Mouse (Mus musculus): Measurements from ENCODE around the gene Hoxa13. TPM values are rescaled to one million over a fixed set of nuclear protein-coding genes. Genes with fewer than 3 reads are reported as not detected.

Gene Hoxa13
- total RNA-seq, 1 experiment from 2014 or later, result not detected

DNA sequence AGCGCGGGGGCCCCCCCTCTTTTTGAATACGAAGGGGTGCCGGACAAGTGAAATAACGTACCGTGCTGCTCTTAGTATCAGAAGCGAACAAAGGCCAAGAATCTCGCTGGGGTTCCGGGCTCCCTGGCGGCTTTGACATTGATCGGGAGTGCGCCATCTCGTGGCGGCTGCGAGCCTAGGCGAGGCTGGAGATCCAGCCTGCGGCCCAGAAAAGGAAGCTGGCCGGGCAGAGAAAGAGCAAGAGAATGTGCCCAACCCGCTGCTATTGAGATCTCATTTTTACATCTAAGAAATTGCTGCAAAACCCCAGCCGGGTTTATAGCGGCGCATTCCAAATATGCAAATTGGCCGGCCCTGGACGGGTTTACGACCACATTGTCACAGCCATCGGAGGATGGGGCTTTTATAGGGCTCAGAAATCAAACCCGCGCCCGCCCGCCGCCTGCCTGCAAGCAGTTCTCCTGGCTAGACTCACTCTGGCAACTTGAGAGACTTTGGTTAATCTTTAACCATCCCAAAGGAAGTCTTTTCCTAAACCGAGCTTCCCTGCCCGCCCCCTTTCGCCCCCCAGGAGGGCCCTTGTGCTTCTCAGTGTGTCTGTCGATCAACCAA lies 20.2 kb downstream of the Hoxa13 start, which contains the start of gene Hoxa10:
Gene Hoxa10 (minus strand): TSS at position 466 of the 612 bp plus-strand sequence.
- peak; percentile 68 for ATAC-seq (ENCODE audit: extremely low read depth, insufficient number of reproducible peaks, low FRiP score, poor library complexity, severe bottlenecking)

DNA sequence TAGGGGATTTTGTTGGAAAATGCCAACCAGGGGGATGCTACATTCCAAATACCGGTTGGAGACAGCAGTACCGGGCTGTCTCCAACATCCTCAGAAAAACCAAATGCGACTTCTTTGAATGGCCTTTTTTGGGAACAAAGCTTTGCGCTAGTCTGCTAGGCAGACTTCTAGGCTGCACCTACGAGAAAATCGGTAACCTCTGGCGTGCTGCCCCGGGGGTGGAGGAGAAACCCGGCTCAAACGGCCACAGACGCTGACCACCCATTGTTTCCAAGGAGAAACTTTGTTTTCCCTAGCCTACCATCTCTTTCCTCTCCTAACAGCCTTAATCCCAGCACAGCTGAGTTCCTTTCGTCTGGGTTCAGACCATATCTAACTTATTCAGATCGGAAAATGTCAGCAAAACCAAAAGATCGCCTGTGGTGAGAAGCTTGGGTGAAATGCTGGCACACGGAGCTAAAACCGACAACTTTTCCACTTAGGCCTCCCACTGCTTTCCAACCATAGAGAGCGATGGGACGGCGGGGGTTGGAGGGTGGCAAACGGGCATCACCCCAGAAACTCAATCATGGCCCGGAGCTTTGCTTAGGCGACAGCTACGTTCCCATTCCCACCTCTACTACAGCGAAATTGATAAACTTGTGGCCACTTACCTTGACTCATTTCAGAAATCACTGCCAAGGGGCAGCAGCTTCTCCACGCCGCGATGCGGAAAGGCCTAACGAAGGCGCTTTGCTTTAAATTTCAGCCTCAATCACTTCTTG lies 20.9 kb downstream of the Hoxa13 start:
- no peak for ATAC-seq (ENCODE audit: extremely low read depth, insufficient number of reproducible peaks, low FRiP score, poor library complexity, severe bottlenecking)

DNA sequence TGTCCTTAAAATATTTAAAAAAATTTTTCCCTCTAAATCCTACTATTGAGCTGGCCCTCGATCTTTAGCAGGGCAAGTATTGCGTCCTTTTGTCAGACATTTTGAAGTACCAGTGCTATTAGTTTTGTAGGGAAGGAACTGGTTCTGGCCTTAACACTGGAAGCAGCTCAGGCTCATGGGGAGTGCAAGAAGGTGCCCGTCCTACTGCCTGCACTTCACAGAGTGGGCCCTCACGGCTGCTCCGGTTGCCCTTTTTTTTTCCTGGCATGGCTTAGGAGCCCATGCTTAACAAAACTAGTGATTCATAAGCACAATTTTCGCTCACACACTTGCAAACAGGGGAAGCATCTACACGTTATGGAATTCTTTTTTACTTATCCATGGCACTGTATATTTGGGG lies 21.7 kb downstream of the Hoxa13 start:
- no peak for ATAC-seq (ENCODE audit: extremely low read depth, insufficient number of reproducible peaks, low FRiP score, poor library complexity, severe bottlenecking)

DNA sequence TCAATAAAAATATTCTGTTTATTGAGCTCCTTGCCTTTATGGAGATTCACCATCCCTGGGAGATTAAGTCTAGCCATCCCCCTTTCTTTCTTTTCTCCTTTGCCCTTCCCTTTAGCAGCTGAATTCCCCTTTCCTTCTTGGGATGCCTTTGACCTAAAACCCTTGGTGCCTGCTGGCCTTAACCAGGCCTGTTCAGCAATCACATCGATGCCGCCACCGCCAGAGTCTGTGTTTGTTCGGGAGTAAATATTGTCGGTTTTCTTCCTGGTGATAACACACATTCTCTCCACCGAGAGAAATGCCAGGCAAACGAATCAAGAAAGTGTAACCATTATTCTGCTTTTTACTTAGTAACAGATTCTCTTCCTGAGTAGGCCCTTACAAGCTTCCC lies 22.5 kb downstream of the Hoxa13 start:
- ATAC-seq (ENCODE audit: extremely low read depth, insufficient number of reproducible peaks, low FRiP score, poor library complexity, severe bottlenecking), result no peak

DNA sequence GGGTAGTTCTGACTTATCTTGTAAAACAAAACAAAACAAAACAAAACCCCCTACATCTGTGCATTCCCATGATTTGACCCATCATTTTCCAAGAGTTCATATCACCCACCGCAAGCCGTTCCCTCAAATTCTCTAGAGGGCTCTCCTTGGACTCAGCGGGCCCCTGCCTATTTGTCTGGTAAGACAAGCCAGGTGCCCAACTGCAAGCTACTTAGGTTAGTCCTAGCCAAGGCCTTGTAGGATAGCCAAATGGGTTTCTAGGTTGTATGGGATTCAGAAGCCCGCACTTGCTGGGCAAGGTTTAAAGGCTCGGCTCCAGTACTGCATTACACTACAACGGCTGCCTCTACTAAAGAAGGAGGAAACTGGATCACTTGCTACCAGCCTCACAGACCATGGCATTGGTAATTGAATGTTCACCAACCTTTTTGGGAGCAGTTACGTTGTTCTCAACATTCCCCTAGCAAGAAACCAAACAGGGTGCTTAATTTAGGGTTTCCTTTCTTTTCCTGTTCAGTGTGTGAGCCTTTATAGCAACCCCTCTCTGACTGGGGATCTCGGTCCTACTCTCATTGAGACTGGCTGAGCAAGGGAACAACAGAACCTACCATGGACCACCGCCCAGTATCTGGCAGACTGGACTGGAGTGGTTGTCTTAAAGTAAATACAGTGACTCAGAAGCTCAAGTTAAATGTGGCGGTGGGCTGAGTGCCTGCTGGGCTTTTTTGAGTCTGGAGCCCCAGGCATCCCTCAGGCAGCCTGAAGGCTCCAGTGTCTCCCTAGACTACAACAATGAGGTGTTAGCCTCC lies 23.1 kb downstream of the Hoxa13 start:
- no peak for ATAC-seq (ENCODE audit: extremely low read depth, insufficient number of reproducible peaks, low FRiP score, poor library complexity, severe bottlenecking)

DNA sequence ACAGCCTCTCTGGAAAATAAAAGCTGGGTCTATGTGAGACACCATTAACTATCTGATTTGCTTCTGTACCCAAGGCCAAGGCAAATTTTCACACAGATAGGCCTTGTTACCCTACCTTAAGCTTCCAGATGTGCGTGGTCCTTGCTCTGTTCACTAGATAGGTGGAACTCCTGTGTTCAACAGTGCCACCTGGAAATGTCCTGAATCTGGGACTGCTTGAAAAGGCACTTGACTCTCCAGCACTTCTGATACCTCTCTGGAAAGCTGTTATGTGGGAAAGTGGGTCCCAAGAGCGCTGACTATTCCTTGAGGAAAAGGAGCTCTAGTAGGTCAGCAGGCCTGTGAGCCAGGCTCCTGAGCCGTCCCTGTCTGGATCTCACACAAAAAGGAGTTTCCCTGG lies 23.9 kb downstream of the Hoxa13 start:
- ATAC-seq (ENCODE audit: extremely low read depth, insufficient number of reproducible peaks, low FRiP score, poor library complexity, severe bottlenecking), result no peak

DNA sequence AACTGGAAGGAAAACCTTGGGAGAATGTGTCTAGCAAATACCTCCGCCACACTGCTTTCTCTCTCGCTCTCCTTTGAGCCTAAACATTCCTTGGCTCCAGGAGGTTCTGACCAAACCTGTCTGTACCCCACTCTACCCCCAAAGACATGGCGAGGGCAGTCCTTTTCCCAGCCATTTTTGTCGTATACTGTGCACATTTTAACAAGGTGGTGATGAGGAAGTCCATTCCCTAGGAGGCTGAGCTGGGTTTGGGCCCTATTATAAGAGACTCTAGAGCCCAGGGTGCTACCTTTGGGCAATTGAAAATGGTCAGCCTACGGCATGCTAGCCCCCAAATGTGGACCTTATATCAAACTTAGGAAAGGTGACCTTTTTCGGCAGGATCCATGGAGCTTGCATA lies 24.8 kb downstream of the Hoxa13 start:
- ATAC-seq (ENCODE audit: extremely low read depth, insufficient number of reproducible peaks, low FRiP score, poor library complexity, severe bottlenecking), result no peak

DNA sequence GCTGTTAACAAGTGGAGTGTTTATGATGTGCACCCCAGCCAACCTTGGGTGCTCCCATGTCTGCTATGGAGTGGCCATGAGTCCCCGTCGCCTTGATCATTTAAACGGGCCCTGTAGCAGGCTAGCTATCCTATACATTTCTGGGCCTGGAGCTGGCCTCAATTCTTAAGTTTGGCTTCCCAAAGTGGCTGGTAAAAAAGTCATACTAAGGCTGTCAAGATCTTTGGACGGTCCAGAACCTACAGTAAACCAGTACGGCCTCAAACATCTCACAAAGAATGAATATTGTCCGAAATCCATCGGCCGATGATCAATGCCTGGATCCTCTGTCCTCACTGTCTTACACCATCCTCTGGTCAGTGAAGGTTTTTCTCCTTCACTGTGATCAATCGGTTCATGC lies 25.4 kb downstream of the Hoxa13 start:
- no peak for ATAC-seq (ENCODE audit: extremely low read depth, insufficient number of reproducible peaks, low FRiP score, poor library complexity, severe bottlenecking)

DNA sequence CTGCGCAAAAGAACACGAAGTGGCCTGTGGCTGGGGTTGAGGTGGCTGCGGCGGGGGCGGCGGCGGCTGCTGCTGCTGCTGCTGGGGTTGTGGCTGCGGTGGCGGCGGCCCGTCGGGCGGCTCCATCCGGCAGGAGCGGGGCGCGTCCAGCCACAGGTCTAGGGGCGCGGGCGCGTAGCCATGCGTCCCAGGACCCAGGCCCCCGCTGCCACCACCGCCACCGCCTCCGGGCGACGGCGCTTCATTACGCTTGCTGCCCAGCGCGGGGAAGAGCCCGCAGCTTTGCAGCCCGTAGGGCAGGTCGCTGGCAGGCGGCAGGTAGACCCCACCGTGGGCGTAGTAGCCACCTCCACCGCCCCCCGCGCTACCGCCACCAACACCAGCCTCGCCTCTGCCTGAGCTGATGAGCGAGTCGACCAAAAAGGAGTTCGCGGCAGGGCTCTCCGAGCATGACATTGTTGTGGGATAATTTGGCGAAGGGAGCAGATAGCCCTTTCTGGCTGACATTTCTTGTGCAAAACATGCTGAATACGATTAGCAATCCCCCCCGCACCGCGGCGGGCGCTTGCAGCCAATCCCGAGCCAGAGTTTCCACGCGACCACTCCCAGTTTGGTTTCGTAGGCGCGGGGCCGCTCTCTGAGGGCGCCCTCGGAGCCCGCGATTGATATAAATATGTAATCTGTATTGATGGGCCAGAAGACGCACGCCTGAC lies 26.1 kb downstream of the Hoxa13 start:
- ATAC-seq (ENCODE audit: extremely low read depth, insufficient number of reproducible peaks, low FRiP score, poor library complexity, severe bottlenecking), result no peak

DNA sequence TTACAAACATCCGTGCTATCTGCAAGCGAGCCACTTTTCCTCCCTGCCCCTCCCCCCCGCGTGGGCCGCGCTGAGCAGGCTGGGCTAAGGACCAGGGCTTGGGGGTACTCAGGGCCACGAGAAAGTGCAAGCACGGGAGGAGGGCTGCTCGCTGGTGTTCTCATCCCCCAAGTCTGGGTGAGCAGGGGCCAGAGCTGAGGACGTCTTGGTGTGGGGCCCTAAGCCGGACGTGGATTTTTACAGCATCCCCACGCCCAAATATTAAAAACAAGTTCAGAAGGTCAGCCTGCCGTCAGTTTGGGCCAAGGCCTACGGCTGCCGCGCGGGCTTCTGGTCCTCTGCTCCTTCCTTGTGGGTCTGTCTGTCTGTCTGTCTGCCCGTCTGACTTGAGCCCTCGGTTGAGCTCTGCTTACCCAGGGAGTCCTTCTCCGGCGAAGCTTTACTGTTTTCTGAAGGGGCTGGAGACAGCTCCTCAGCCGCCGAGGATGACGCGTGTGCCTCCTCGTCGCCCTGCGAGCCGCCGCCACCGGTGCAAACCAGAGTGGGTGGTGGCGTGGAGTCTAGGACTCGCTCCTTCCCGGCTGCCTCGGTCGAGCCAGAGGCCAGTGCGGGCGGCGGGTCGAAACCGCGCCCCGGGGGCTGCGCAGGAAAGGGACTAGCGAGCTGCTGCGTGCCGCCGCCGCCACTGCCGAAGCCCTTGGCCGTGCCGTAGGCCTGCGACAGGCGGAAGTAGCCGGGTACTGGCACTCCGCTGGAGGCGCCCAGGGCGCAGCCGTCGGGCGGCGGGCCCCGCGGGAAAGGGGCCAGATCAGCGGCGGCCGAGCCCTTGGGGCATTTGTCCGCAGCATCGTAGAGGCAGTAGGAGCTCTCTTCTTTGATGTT lies 26.9 kb downstream of the Hoxa13 start:
- no peak for ATAC-seq (ENCODE audit: extremely low read depth, insufficient number of reproducible peaks, low FRiP score, poor library complexity, severe bottlenecking)

DNA sequence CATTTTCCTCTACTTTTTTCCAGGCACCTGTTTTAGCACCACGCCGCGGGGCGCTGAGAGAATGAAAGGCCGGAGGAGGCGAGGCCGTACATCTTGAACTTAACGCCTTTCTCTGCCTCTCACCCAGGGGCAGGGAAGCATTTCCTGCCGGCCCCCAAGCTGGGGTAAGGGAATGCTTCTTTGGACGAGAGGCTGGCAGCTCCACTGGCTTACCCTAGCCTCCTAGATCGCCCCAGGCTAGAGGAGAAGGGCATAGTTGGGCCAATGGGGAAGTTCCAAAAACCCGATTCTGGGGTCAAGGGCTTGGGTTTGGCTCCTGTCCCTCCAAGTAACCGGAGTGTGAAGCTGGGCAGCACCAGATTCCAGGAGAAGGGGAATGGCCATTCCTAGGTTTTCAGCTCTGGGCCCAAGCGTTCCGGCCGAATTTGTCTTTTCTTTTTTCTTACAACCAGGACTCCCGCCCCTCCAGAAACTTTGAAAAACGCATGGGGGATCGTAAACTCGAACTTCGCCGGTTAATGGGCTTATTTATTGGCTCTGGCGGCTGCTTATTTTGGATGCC lies 27.6 kb downstream of the Hoxa13 start:
- no peak for ATAC-seq (ENCODE audit: extremely low read depth, insufficient number of reproducible peaks, low FRiP score, poor library complexity, severe bottlenecking)

DNA sequence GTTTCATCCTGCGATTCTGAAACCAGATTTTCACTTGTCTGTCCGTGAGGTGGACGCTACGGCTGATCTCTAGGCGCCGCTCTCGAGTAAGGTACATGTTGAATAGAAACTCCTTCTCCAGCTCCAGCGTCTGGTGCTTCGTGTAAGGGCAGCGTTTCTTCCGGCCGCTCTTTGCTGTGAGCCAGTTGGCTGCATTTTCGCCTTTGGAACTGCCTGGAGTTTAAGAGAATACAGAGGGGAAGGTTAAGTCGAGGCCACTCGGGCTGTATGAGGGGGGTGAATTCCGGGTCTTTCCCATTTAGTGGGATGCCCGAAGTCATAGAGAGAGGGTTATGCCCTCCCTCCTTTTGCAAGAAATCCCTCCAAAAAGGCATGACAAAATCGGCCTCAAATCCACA lies 28.1 kb downstream of the Hoxa13 start:
- ATAC-seq (ENCODE audit: extremely low read depth, insufficient number of reproducible peaks, low FRiP score, poor library complexity, severe bottlenecking), result no peak

DNA sequence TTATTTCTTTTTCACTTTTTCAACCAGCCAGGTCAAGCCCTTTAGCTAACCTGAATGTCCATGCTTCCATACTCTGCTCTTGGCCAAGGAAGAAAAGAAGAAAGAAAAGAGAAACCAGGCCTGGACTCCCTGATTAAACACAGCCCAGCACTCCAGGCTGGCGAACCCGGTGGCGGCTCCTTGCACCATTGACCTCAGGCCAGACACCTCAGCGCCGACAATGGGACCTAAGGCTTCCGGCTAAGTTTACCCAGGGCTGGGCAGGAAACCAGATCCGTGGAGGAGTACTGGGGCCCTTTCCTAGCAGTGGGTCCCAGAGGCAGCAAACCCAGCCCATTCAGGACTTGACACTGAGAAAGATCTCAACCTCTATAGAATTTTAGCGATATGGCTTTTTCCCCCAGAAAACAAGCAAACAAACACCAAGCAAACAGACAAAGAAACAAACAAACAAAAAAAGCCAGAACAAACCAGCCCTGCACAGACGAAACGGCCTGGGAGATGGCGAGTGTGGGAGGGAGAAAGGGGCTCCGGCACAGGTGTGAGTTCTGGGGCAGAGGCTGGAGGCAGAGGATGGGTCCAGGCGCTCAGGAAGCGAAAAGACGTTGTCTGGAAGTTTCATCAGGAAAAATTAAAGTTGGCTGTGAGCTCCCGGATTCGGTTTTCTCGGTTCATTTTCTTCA lies 28.7 kb downstream of the Hoxa13 start:
- no peak for ATAC-seq (ENCODE audit: extremely low read depth, insufficient number of reproducible peaks, low FRiP score, poor library complexity, severe bottlenecking)

DNA sequence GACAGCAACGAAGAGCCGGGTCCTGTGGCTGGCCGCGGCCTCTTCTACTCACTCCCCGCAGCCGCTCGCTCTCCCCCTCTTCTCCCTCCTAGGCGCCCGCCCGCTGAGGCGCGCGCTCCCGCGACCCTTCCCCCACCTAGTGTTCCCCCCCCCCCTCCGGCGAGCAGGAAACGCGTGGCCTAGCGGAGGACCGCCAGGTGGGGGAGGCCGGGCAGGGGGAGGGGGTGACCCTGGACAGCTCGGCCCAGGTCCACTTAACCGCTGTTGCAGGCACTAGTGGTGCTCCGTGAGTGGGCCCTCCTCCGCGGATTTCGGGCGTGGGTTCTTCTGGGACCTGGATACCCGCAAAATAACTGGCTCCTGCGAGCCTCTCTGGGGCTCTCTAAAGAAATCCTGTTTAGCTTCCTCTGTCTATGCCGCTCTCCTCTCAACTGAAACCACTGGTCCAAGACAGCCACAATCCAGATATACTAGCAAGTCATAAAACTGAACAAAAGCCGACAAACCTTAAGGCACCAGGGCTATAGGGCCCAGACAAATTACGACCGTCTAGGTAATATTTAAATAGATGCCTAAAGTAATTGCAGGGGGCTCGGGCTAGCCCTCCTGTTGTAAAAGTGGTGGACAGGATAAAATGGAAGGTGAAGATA lies 30.0 kb downstream of the Hoxa13 start, which contains the start of gene Hoxa9:
Gene Hoxa9 (minus strand): TSS at position 574 of the 650 bp plus-strand sequence.
- no peak for ATAC-seq (ENCODE audit: extremely low read depth, insufficient number of reproducible peaks, low FRiP score, poor library complexity, severe bottlenecking)

DNA sequence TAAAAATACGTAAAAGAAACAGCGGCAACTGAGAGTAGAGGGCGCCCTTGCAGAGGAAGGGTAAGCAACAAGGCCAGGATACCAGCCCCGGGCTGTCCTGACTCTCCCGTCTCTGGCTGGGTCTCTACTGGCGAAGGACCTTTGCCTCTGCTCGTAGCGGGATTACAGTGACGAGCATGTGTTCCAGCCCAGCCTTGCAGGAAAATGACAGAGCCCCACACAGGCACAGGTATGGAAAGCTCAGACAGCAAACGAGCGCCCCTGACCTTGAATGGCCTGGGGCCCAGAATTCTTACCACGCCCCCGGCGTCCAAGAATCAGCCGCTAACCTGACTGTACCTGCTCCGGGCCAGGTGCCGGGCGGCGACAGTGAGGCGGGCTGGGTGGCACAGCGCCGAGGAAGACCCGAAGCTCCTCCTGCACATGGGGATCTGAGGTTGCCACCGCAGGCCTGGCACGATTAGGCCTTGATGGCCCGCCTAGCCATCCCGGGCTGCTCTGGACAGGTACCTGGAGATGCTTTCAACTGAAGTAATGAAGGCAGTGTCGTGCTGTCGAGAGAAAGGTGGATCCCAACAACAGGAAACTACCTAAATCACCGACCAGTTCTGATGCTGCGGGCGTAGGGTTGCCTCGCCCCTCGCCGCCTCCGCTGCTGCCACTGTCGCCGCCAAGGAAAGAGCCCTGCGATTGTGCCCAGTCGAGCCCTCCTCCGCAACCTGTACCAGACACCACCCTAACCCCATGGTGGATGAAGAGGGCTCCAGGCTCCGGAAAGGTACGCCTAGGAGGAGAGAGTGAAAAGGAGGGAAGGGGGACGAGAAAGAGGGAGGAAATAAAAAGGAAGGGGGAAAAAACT lies 30.9 kb downstream of the Hoxa13 start:
- no peak for ATAC-seq (ENCODE audit: extremely low read depth, insufficient number of reproducible peaks, low FRiP score, poor library complexity, severe bottlenecking)

Data from neutrophil, adult 5-6 weeks (primary cell).